Mouse (Mus musculus): ENCODE results near the gene Hist2h2aa2.
"Not testable (repeated sequence)": the region's sequence is repeated elsewhere in the genome, so short reads cannot be mapped to it uniquely, and the experiment has no call there.

The Hist2h2aa2 gene

GRCm38 (mm10) chr3:96261623-96262022, 21.5 kb upstream of the Hist2h2aa2 start:
- no peak for DNase-seq (ENCODE audit: low spot score)

DNA sequence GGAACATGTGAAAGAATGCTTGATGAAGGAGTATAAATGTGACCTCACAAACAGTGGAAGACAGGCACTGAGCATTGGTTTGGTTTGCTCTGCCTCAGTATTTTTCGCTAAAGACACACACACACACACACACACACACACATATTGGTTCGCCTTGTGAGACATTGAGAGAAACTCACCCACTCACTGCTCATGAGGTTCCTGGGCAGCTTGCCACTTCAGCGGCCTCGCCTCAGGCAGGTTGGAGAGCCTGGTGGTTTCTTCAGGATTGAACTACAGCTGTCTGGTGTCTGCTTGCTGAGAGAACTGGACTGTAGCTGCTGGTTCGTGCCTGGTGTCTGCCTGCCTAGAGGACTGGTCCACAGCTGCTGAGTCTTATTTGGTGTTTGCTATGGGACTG, 20.1 kb upstream of the Hist2h2aa2 start:
- DNase-seq (ENCODE audit: low spot score), result no peak

- DNase-seq (ENCODE audit: low spot score), result no peak
These were observed 17.1 kb upstream of the Hist2h2aa2 start for GRCm38 (mm10) chr3:96257190-96257589.

DNA sequence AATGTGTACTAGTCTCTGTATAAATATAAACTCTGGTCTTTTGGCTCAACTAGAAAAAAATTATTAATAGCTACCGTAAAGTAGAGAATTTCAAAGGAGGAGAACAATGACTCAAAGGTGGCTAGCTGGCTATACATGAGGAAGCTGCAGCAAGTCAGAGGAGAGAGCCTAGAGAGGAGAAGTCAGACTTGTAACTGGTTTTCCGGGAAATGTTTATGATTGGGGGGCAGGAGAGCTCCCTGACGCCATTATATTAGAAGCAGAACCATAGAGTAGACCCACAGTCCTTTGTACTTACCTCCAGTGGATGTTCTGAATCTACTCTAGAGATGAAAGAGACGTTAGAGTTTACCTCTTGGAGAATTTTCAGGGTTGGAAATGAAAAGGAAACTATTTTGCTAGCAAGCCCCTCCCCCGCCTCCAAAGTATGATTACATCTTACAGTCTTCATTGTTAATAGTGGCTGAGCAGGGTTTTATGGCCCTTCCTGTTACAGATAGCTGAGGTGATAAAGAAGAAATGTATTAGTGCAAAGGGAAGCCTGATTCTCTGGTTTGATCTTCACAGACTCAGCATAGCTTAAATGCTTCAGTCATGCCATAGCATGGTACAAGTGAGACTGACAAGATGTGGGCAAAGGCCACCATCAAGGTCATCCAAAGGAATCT, 16.0 kb upstream of the Hist2h2aa2 start:
- DNase-seq (ENCODE audit: low spot score), result no peak

DNA sequence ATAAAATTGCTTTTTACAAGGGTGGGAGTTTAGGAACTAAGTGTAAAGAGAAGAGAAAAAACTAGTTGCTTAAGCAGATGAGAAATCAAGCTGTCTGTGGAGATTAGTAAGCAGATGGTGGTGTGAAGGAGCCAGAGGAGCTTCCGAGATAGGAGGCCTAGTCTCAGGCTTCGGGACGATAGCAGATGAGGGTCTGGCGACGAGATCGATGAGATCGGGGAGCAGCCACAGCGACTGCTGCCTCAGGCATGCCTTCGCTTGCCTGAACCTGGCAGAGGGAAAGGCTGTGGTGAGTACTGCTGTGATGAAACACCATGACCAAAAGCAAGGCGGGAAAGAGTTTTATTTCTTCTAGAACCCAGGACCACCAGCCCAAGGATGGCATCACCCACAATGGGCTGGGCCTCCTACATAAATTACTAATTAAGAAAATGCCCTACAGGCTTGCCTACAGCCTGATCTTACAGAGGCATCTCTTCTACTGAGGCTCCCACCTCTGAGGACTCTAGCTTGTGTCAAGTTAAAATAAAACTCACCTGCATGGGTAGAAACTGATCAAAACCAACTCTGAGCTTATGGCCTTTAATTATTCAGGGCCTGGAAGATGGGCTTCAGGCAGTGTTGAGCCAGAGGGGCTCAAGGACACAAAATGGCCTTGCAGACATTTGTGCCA, 14.7 kb upstream of the Hist2h2aa2 start:
- DNase-seq (ENCODE audit: low spot score), result no peak

DNA sequence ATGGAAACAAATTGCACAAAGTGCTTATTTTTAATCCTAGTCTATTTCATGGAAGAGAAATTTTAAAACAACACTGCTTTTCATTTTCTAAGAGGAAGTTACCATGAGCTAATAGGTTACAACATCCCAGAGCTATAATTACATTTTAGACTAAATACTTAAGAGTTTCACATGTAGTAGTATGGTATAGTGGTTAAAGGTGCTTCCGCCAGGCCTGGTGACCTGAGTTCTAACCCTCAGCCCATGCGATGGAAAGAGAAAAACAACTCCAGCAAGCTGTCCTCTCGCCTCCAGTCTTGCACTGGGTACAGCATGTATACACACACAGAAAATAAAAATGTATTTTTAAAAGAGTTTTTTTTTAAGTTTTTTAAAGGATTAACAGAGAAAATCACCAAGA, 11.7 kb upstream of the Hist2h2aa2 start:
- DNase-seq (ENCODE audit: low spot score), result no peak

- DNase-seq (ENCODE audit: low spot score), result no peak
These were observed 10.8 kb upstream of the Hist2h2aa2 start for GRCm38 (mm10) chr3:96250890-96251289.

DNA sequence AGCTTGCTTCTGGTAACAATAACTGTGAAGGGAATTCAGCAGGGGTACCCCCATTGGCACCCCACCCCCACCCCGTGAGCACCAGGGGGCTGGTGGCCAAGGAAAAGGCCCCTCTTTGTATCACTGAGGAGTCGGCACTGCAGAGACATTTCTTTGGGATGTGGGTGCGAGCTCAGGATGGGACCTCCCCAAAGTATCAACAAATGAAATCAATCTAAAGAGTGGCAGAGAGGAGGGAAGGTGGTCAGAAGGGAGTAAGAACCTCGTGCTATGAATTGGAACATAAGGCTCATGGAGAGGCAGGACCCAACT, 8.9 kb upstream of the Hist2h2aa2 start:
- DNase-seq (ENCODE audit: low spot score), result no peak

GRCm38 (mm10) chr3:96248141-96249033, 8.3 kb upstream of the Hist2h2aa2 start:
- DNase-seq (ENCODE audit: low spot score), result peak; percentile 25

DNA sequence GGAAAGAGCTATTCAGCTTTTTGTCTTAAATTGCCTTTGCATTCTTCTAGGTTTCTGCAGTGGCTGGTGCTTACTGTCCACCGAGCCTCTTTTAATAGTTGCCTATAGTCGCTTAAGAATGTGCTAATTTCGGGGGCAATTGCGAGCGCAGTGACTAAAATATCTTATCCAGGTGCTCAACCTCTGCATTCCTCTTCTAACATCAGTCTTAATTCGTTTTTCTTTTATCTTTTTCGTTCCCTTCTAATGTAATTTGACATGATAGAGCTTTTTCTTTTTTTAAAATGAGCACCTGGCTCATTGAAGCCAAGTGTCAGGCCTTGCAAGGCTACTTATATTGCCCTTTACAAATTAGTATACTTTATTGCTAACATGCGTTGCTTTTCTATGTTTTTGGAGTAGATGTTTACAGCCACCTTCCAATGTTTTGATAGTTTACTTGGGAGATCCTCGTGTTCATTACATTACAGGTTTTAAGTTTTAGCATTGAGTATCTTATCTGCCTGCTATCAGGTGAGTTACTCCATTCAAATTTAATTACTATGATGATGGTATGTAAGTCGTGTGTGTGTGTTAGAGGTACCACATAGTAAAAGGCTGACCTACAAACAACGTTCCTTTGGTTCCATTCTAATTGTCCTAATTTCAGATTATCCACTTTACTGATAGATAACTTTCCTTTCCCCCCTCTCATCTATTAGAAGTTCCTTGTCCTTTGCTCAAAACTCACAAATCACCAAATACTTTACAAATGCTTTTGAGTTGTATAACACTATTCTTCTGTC, 7.5 kb upstream of the Hist2h2aa2 start:
- DNase-seq (ENCODE audit: low spot score), result peak; percentile 31

DNA sequence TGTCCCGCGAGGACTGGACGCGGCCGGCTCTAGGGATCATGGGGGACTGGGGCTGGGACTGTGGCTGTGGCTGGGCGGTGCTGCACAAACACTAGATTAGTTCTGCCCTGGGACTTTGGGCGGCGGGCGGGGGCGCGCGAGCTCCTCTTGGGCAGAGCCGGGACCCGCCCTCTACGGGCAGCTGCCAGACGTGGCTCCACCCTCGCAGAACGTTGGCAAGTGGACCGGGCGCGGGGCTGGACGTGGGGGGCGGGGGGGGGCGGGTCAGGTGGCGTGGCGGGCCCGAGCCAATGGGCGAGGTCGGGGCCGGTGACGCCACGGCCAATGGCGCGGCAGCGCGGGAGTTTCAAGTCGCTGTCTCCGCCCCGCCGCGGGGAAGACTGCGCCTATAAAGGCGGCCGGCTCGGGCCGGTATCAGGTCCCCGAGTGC, 6.4 kb upstream of the Hist2h2aa2 start, which contains the start of gene Hist2h3c1:
TSS of gene Hist2h3c1 (plus strand) at position 259 of the 430 bp plus-strand sequence.
- not testable (repeated sequence) for DNase-seq (ENCODE audit: low spot score)

DNA sequence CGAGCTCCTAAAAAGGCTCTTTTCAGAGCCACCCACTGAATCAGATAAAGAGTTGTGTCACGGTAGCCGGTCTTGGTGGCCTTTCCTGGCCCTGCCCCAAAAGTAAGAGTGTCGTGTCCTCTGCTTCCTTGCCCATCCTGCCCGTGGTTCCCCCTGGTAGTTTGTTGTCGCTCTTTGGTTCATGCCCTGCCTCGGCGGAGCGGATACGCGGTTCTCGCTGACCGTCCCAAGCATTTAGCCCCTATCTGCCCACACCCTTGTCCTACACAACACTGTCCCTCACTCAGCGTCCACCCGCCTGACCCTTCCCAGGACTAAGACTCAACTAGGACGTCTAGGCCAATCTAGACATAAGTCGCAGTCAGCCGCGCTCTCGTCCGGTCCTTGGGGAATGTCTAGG, 5.9 kb upstream of the Hist2h2aa2 start:
- not testable (repeated sequence) for DNase-seq (ENCODE audit: low spot score)

GRCm38 (mm10) chr3:96245003-96245886, 5.2 kb upstream of the Hist2h2aa2 start, which contains the start of gene Hist2h2aa1:
Gene Hist2h2aa1 (plus strand): TSS chr3:96245497.
- DNase-seq (ENCODE audit: low spot score), result peak; percentile 86

DNA sequence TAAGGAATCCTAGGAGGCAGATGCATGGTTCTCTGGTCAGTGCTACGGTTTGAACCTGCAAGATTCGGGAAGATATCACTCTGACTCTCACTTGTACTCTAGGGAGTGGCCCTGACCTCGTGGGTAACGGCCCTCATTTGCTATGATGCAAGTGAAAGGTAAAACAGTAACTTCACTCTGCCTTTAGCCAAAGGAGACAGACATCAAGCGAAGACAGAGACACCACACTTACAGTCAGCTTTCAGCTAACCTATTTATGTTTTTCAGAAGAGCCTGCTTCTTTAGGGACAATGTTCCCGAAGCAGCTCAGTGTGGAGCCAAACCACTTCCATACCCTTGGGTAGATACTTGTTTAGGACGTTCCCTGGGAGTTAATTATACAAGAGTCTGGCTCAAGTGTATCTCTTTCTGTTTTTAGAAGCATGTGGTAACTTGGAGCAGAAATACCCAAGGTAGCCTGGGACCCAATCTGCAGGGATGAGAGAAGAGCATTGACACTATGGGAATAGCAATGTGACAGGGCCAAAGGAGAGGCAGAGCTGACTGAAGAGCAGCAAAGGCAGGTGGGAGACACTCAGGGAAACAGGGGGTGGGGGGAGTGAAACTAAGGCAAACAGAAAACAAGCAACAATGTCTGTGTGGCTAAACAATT, 4.0 kb upstream of the Hist2h2aa2 start:
- DNase-seq (ENCODE audit: low spot score), result peak; percentile 63

GRCm38 (mm10) chr3:96240799-96241197, 722 bp upstream of the Hist2h2aa2 start:
- no peak for DNase-seq (ENCODE audit: low spot score)

- not testable (repeated sequence) for DNase-seq (ENCODE audit: low spot score)
These were observed 902 bp downstream of the Hist2h2aa2 start, which contains the start of gene Hist2h3c2 for GRCm38 (mm10) chr3:96238954-96239793. Gene Hist2h3c2 (minus strand): TSS chr3:96239127.

DNA sequence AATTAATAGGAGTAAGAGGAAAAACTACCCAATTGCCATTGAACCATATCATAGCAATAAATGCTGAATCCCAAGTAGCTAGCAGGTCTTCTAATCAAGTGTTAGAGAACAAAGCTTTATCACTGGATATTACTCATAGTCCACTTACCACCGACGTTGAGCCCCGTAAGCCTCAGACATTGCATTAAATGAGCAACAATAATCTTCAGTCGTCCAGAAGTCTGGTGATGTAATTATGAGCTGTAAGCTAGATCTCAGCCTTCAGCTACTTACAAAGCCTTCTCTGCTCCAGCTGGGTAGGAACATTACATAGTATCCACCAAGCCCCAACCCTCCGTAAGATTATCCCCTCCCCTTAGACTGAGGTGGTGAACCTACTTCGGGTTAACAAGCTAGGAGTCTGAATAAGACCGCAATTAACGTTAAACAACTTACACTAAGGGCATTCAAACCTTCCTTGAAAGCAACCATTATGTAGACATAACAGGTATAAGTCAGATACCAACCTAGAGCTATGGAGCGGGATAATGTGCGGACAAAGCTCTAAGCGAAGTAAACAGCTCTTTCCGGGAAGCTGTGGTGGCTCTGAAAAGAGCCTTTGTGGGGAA, 2.1 kb downstream of the Hist2h2aa2 start:
- DNase-seq (ENCODE audit: low spot score), result no peak

DNA sequence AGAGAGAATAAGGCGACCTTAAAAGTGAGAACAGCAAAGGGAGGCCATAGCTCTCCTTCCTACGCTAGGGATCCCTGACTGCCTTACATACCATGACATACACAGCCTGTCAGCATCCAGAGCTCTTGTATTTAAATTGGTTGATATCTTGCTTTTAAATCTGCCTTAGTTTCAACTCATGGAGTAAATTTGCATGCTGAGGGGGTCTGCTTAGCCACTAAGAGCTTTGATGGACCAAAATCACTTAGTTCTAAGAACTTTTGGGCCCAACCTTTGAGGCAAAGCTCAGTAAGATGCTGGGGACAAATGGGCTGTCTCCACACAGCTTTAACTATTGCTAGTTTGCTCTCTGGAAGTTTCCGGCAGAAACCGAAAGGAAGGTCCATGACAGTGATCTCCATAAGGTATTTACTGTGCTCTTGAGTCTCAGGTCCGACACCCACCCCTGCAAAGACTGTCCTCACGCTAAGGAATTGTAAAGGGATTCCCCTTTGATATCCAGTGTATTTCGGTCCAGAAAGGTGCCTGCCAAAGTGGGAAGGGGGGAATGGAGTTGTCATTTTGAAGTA, 2.7 kb downstream of the Hist2h2aa2 start:
- peak; percentile 65 for DNase-seq (ENCODE audit: low spot score)

All from yolk sac, embryonic 10.5 days (tissue).